ENCODE assay signal across 26 mouse cellular contexts in genomic region chr5:61863426-61863825, GRCm38 (mm10). TPM values are rescaled to one million over a fixed set of nuclear protein-coding genes. Genes with fewer than 3 reads are reported as not detected.
A peak's percentile ranks its signal among the peaks of the same experiment; 100 is the strongest.
DNase-seq lines count a peak whose midpoint lies in the region; ATAC-seq and TF ChIP-seq lines count a peak whose summit lies in the region.
"Had no signal": no experiment of that assay in that cellular context is flagged by ENCODE, and none has a peak within 500 bp of the region (broad histone marks: within the 10 kb centered on the region; RNA-seq: fewer than 3 reads in every experiment).

No protein-coding gene starts in this region.

- H3K9me3 ChIP-seq in hindbrain, embryonic 14.5 days (ENCODE audit: control insufficient read depth, low read length) = no peaks in the 10 kb centered on the region
- H3K9me3 ChIP-seq in hindbrain, embryonic 10.5 days = no peaks in the 10 kb centered on the region
- no peaks in the 10 kb centered on the region for H3K9me3 ChIP-seq in midbrain, postnatal 0 days (ENCODE audit: low read length)
- no peaks in the 10 kb centered on the region for H3K9me3 ChIP-seq in midbrain, embryonic 13.5 days
- H3K9me3 ChIP-seq: kidney, embryonic 15.5 days; limb, embryonic 13.5 days; liver, embryonic 13.5 days; lung, embryonic 15.5 days; midbrain, embryonic 10.5 days had no signal

- 73% methylated on average over 3 of the region's 3 CpGs for WGBS in hindbrain, embryonic 14.5 days
- 76% methylated on average over 3 of the region's 3 CpGs for WGBS in hindbrain, embryonic 10.5 days
- 58% methylated on average over 3 of the region's 3 CpGs for WGBS in midbrain, postnatal 0 days
- WGBS in midbrain, embryonic 13.5 days = 59% methylated on average over 3 of the region's 3 CpGs

- H3K9ac ChIP-seq in hindbrain, embryonic 14.5 days = no peak overlapping the region
- H3K9ac ChIP-seq in midbrain, postnatal 0 days (replicated peaks; ENCODE audit: low read length, poor library complexity, severe bottlenecking) = no peak overlapping the region
- H3K9ac ChIP-seq in midbrain, embryonic 13.5 days (replicated peaks) = no peak overlapping the region
- H3K9ac ChIP-seq: kidney, embryonic 15.5 days; limb, embryonic 13.5 days; liver, embryonic 13.5 days; lung, embryonic 15.5 days had no signal

- no peaks in the 10 kb centered on the region; the same call in 1 of the 2 replicates for H3K4me1 ChIP-seq in hindbrain, embryonic 14.5 days (replicated peaks; ENCODE audit: control insufficient read depth, insufficient read depth, low read length)
- H3K4me1 ChIP-seq in hindbrain, embryonic 10.5 days (replicated peaks) = no peaks in the 10 kb centered on the region
- no peaks in the 10 kb centered on the region for H3K4me1 ChIP-seq in midbrain, postnatal 0 days (ENCODE audit: insufficient read depth, low read length)
- no peaks in the 10 kb centered on the region for H3K4me1 ChIP-seq in midbrain, embryonic 13.5 days (replicated peaks)
- H3K4me1 ChIP-seq: kidney, embryonic 15.5 days; limb, embryonic 13.5 days; liver, embryonic 13.5 days; lung, embryonic 15.5 days; midbrain, embryonic 10.5 days had no signal

- H3K4me2 ChIP-seq in hindbrain, embryonic 14.5 days (replicated peaks) = no peak overlapping the region
- no peak overlapping the region for H3K4me2 ChIP-seq in midbrain, postnatal 0 days (ENCODE audit: low read depth, low read length, poor library complexity, severe bottlenecking)
- no peak overlapping the region for H3K4me2 ChIP-seq in midbrain, embryonic 13.5 days (replicated peaks)
- H3K4me2 ChIP-seq: heart, embryonic 11.5 days; kidney, embryonic 15.5 days; limb, embryonic 13.5 days; liver, embryonic 13.5 days; lung, embryonic 15.5 days had no signal

- no peak overlapping the region for H3K27ac ChIP-seq in hindbrain, embryonic 14.5 days
- no peak overlapping the region for H3K27ac ChIP-seq in hindbrain, embryonic 10.5 days
- no peak overlapping the region for H3K27ac ChIP-seq in midbrain, postnatal 0 days (ENCODE audit: low read depth, low read length)
- H3K27ac ChIP-seq in midbrain, embryonic 13.5 days = no peak overlapping the region
- H3K27ac ChIP-seq: kidney, embryonic 15.5 days; limb, embryonic 13.5 days; liver, embryonic 13.5 days; lung, embryonic 15.5 days; macrophage; midbrain, embryonic 10.5 days had no signal

- peak; percentile 32 for DNase-seq in hindbrain, embryonic 14.5 days (ENCODE audit: low spot score)
- DNase-seq in hindbrain, embryonic 10.5 days (ENCODE audit: low spot score) = no peak
- peak; percentile 58 for DNase-seq in midbrain, postnatal 0 days (ENCODE audit: low spot score)
- peak; percentile 13 to 30 for DNase-seq in layer of hippocampus, adult 8-10 months (ENCODE audit: low spot score in 2 of 2)
- no peak for DNase-seq in thymus, postnatal 14 days
- DNase-seq in spleen, postnatal 36 days (ENCODE audit: low spot score in 2 of 2) = no peak
- DNase-seq: adrenal gland, adult 2 months; cerebellum, adult 18-20 months; heart, postnatal 10 days; kidney, postnatal 4 days; liver, embryonic 13.5 days had no signal

- no peaks in the 10 kb centered on the region for H3K36me3 ChIP-seq in hindbrain, embryonic 14.5 days (replicated peaks; ENCODE audit: control insufficient read depth, insufficient read depth)
- no peaks in the 10 kb centered on the region for H3K36me3 ChIP-seq in hindbrain, embryonic 10.5 days
- no peaks in the 10 kb centered on the region for H3K36me3 ChIP-seq in midbrain, postnatal 0 days (ENCODE audit: insufficient read depth, low read length)
- H3K36me3 ChIP-seq in midbrain, embryonic 13.5 days = no peaks in the 10 kb centered on the region
- H3K36me3 ChIP-seq: kidney, embryonic 15.5 days; limb, embryonic 13.5 days; liver, embryonic 13.5 days; lung, embryonic 15.5 days; midbrain, embryonic 10.5 days had no signal

- no peak overlapping the region for H3K4me3 ChIP-seq in hindbrain, embryonic 14.5 days (replicated peaks; ENCODE audit: low read length)
- no peak overlapping the region for H3K4me3 ChIP-seq in hindbrain, embryonic 10.5 days
- no peak overlapping the region for H3K4me3 ChIP-seq in midbrain, postnatal 0 days (ENCODE audit: low read depth, low read length)
- H3K4me3 ChIP-seq in midbrain, embryonic 13.5 days (replicated peaks) = no peak overlapping the region
- H3K4me3 ChIP-seq: erythroblast, embryonic 14.5 days; kidney, embryonic 15.5 days; limb, embryonic 13.5 days; liver, embryonic 13.5 days; lung, embryonic 15.5 days; midbrain, embryonic 10.5 days had no signal

- H3K27me3 ChIP-seq in hindbrain, embryonic 14.5 days (ENCODE audit: control insufficient read depth, insufficient read depth, low read length) = no peaks in the 10 kb centered on the region
- no peaks in the 10 kb centered on the region for H3K27me3 ChIP-seq in hindbrain, embryonic 10.5 days (ENCODE audit: insufficient read depth, poor library complexity, severe bottlenecking)
- no peaks in the 10 kb centered on the region for H3K27me3 ChIP-seq in midbrain, postnatal 0 days (ENCODE audit: insufficient read depth, low read length)
- no peaks in the 10 kb centered on the region for H3K27me3 ChIP-seq in midbrain, embryonic 13.5 days
- H3K27me3 ChIP-seq: kidney, embryonic 15.5 days; limb, embryonic 13.5 days; liver, embryonic 13.5 days; lung, embryonic 15.5 days had no signal

- no peak for ATAC-seq in hindbrain, embryonic 14.5 days (ENCODE audit: low FRiP score)
- no peak for ATAC-seq in midbrain, postnatal 0 days (ENCODE audit: low FRiP score)
- no peak for ATAC-seq in midbrain, embryonic 13.5 days
- ATAC-seq: hindbrain, embryonic 16.5 days; intestine, postnatal 0 days had no signal

- TF ChIP-seq CTCF in midbrain, postnatal 0 days (IDR thresholded peaks at IDR 0.05) = no peak

RNA-seq across cellular contexts. Expression of gene G6pd2, which starts 54.8 kb away (rescaled TPM):
- not detected in 2 replicates for polyA plus RNA-seq in hindbrain, embryonic 14.5 days (2014; fragmentation: Nextera tagmentation; extraction: Ambion mirVana)
- polyA plus RNA-seq in hindbrain, embryonic 10.5 days (2016; fragmentation: Nextera tagmentation; extraction: Ambion mirVana) = not detected in 2 replicates
- total RNA-seq in midbrain, postnatal 0 days (2014; rRNA removed) = not detected in 2 replicates
- polyA plus RNA-seq in midbrain, postnatal 0 days (2015; fragmentation: Nextera tagmentation; extraction: Ambion mirVana) = not detected in 2 replicates
- polyA plus RNA-seq in midbrain, embryonic 13.5 days (2015; fragmentation: Nextera tagmentation; extraction: Ambion mirVana) = 0.07 TPM in 1 of 2 replicates, not detected in the other
- not detected for total RNA-seq in layer of hippocampus, adult 8-10 months (2022)
- total RNA-seq: adrenal gland, adult 2 months; common myeloid progenitor, adult 5-6 weeks; gastrocnemius, adult 18-20 months; heart, postnatal 10 days had no signal
- polyA plus RNA-seq: adrenal gland, adult 2 months; embryonic facial prominence, embryonic 11.5 days; erythroblast, embryonic 14.5 days; heart, embryonic 11.5 days; intestine, postnatal 0 days; kidney, embryonic 15.5 days; limb, embryonic 13.5 days; liver, embryonic 13.5 days; lung, embryonic 15.5 days; macrophage; midbrain, embryonic 10.5 days; neural tube, embryonic 14.5 days; stomach, embryonic 16.5 days had no signal

Comparison
In these comparisons a context has a peak if more than half of its experiments do, and no peak if none do; other contexts are left out.
1. DNase-seq: peak in hindbrain, embryonic 14.5 days (single experiment), midbrain, postnatal 0 days (single experiment) and layer of hippocampus, adult 8-10 months (2 of 2); none in hindbrain, embryonic 10.5 days (single experiment), thymus, postnatal 14 days (single experiment) and spleen, postnatal 36 days (0 of 2).